Mouse (Mus musculus): ENCODE results near the gene Sephs2. TPM values are rescaled to one million over a fixed set of nuclear protein-coding genes. Genes with fewer than 3 reads are reported as not detected.

The Sephs2 gene
- polyA plus RNA-seq, 1 experiment from 2014 or later, result 57.1 TPM

DNA sequence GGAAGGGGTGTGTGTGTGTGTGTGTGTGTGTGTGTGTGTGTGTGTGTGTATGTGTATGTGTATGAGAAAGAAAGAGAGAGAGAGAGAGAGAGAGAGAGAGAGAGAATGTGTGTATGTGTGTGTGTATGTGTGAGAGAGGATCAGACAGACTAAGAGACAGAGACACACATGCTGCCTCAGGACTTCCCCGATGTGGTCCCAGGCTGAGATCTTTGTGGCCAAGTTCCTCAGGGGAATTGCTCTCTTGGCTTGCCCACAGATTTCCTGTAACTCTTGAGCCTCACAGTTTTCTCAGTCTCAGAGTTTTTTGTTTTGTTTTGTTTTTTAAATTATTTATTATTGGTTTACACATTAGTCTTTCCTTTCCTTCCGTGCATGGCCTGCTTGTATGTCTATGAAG, 15.5 kb upstream of the Sephs2 start:
- Histone ChIP-seq H3K27ac (replicated peaks) (no peak overlapping the region), H3K9ac (no peak overlapping the region), H3K4me2 (no peak overlapping the region), H3K4me3 (no peak overlapping the region), H3K9me3 (peaks cover 21% of the 10 kb centered on the region), H3K4me1 (no peaks in the 10 kb centered on the region), H3K36me3 (no peaks in the 10 kb centered on the region), H3K27me3 (replicated peaks) (peaks cover 7% of the 10 kb centered on the region; the same call in 1 of the 2 replicates)
- 69% methylated on average over 2 of the region's 2 CpGs for WGBS
- no peak for ATAC-seq (ENCODE audit: extremely low read depth, insufficient number of reproducible peaks, low FRiP score, low TSS enrichment)

DNA sequence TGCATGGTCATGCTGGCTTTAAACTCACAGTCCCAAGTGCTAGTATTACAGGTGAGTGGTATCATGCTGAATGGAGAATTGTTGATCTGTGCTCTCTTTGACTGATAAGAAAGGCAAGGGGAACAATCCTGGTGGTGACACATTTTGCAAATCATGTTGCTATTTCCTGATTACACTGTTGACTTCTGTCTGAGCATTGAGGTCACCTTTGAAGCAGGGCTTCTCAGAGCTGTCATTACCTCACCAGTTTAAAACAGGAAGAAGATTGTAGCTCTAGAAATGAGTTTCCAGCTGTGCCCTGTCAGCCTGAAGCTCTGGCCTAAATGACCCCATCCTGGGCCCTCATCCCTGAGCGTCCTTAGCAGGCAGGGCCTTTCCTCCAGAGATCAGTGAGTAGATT, 14.1 kb upstream of the Sephs2 start:
- Histone ChIP-seq H3K36me3 (no peaks in the 10 kb centered on the region), H3K27me3 (replicated peaks) (peaks cover 7% of the 10 kb centered on the region; the same call in 1 of the 2 replicates), H3K9me3 (peaks cover 21% of the 10 kb centered on the region), H3K4me1 (no peaks in the 10 kb centered on the region), H3K4me2 (no peak overlapping the region), H3K9ac (no peak overlapping the region), H3K4me3 (no peak overlapping the region), H3K27ac (replicated peaks) (no peak overlapping the region)
- 64% methylated on average over 1 of the region's 1 CpGs for whole genome bisulfite sequencing
- no peak for ATAC-seq (ENCODE audit: extremely low read depth, insufficient number of reproducible peaks, low FRiP score, low TSS enrichment)

- H3K36me3 ChIP-seq, result no peaks in the 10 kb centered on the region
- H3K4me1 ChIP-seq, result peaks cover 8% of the 10 kb centered on the region
- no peak for ATAC-seq (ENCODE audit: extremely low read depth, insufficient number of reproducible peaks, low FRiP score, low TSS enrichment)
- no peak overlapping the region for H3K27ac ChIP-seq (replicated peaks)
- H3K27me3 ChIP-seq (replicated peaks), result 0 out of 2 replicates have a peak, but pooled peaks cover 3% of the 10 kb centered on the region
- H3K9ac ChIP-seq, result no peak overlapping the region
- H3K9me3 ChIP-seq, result peaks cover 21% of the 10 kb centered on the region
- H3K4me3 ChIP-seq, result no peak overlapping the region
- no peak overlapping the region for H3K4me2 ChIP-seq
- 36% methylated on average over 5 of the region's 10 CpGs for WGBS
Measured at GRCm38 (mm10) chr7:127285154-127285553, 11.3 kb upstream of the Sephs2 start.

- H3K4me3 ChIP-seq, result no peak overlapping the region
- peaks cover 8% of the 10 kb centered on the region for H3K4me1 ChIP-seq
- no peak overlapping the region for H3K27ac ChIP-seq (replicated peaks)
- no peak overlapping the region for H3K4me2 ChIP-seq
- no peaks in the 10 kb centered on the region for H3K36me3 ChIP-seq
- H3K9ac ChIP-seq, result no peak overlapping the region
- ATAC-seq (ENCODE audit: extremely low read depth, insufficient number of reproducible peaks, low FRiP score, low TSS enrichment), result no peak
- no peaks in the 10 kb centered on the region for H3K27me3 ChIP-seq (replicated peaks)
- peaks cover 8% of the 10 kb centered on the region; the same call in 1 of the 2 replicates for H3K9me3 ChIP-seq
- 57% methylated on average over 2 of the region's 2 CpGs for WGBS
Measured at GRCm38 (mm10) chr7:127282190-127282589, 8.3 kb upstream of the Sephs2 start.

DNA sequence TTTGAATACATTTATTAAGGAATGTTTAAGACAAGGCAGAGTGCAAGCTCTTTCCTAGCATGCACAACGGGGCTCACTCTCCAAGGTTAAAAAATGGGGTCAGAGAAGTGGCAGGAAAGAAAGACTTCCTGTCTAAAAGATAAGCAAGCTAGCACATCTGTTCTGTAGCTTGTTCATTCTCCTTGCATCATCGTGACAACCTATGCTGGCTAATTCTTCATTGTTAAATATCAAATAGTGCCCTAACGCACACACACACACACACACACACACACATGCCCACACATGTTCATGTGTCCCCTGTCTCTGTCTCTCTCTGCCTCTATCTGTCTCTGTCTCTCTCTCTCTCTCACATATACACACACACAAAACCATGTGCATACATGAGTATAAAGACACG, 7.3 kb upstream of the Sephs2 start:
- no peak for ATAC-seq (ENCODE audit: extremely low read depth, insufficient number of reproducible peaks, low FRiP score, low TSS enrichment)
- Histone ChIP-seq H3K9me3 (no peaks in the 10 kb centered on the region), H3K4me3 (no peak overlapping the region), H3K4me2 (no peak overlapping the region), H3K9ac (no peak overlapping the region), H3K4me1 (peaks cover 8% of the 10 kb centered on the region), H3K27me3 (replicated peaks) (no peaks in the 10 kb centered on the region), H3K36me3 (no peaks in the 10 kb centered on the region), H3K27ac (replicated peaks) (no peak overlapping the region; the same call in 1 of the 2 replicates)
- WGBS, result 41% methylated on average over 4 of the region's 4 CpGs

DNA sequence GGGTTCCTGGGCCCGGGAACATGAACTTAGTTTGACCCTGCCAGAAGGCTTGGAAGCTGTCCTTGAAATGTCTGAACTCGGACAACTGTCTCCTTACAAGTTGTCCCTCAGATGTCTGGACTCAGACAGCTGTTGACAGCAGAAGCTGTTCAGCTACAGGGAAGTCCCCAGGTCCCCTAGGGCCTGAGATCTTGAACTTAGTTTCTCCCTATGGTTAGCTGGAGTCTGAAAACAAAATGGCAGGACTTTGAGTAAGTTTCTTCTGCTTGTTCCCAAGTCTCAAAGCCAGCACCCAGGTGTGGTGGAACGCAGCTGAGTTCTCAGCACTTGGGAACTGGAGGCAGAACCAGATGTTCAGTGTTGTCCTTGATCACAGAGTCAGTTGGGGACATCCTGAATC, 6.2 kb upstream of the Sephs2 start:
- Histone ChIP-seq H3K4me2 (no peak overlapping the region), H3K27me3 (replicated peaks) (no peaks in the 10 kb centered on the region), H3K27ac (replicated peaks) (no peak overlapping the region), H3K4me3 (no peak overlapping the region), H3K9me3 (no peaks in the 10 kb centered on the region), H3K4me1 (peaks cover 8% of the 10 kb centered on the region), H3K36me3 (no peaks in the 10 kb centered on the region), H3K9ac (no peak overlapping the region)
- 46% methylated on average over 3 of the region's 3 CpGs for WGBS
- ATAC-seq (ENCODE audit: extremely low read depth, insufficient number of reproducible peaks, low FRiP score, low TSS enrichment), result no peak

GRCm38 (mm10) chr7:127278311-127278710, 4.5 kb upstream of the Sephs2 start:
- 27% methylated on average over 8 of the region's 8 CpGs for WGBS

GRCm38 (mm10) chr7:127276519-127276961, 2.7 kb upstream of the Sephs2 start:
- Histone ChIP-seq H3K27ac (replicated peaks) (no peak overlapping the region), H3K4me3 (no peak overlapping the region), H3K9ac (no peak overlapping the region), H3K9me3 (no peaks in the 10 kb centered on the region), H3K36me3 (peaks cover 12% of the 10 kb centered on the region), H3K4me2 (no peak overlapping the region), H3K27me3 (replicated peaks) (no peaks in the 10 kb centered on the region), H3K4me1 (peaks cover 29% of the 10 kb centered on the region)
- no peak for ATAC-seq (ENCODE audit: extremely low read depth, insufficient number of reproducible peaks, low FRiP score, low TSS enrichment)
- 71% methylated on average over 5 of the region's 5 CpGs for WGBS

More at GRCm38 (mm10) chr7:127278311-127278710, 4.5 kb upstream of the Sephs2 start:
- Histone ChIP-seq H3K36me3 (no peaks in the 10 kb centered on the region), H3K4me3 (no peak overlapping the region), H3K4me1 (peaks cover 13% of the 10 kb centered on the region), H3K27ac (replicated peaks) (no peak overlapping the region), H3K27me3 (replicated peaks) (no peaks in the 10 kb centered on the region), H3K4me2 (no peak overlapping the region), H3K9ac (no peak overlapping the region), H3K9me3 (no peaks in the 10 kb centered on the region)
- ATAC-seq (ENCODE audit: extremely low read depth, insufficient number of reproducible peaks, low FRiP score, low TSS enrichment), result no peak

- peaks cover 29% of the 10 kb centered on the region for H3K4me1 ChIP-seq
- peak overlapping the region; percentile 97 for H3K9ac ChIP-seq
- peak overlapping the region; percentile 95 for H3K4me3 ChIP-seq
- peak overlapping the region; percentile 94 for H3K4me2 ChIP-seq
- peaks cover 42% of the 10 kb centered on the region for H3K36me3 ChIP-seq
- 11% methylated on average over 50 of the region's 50 CpGs for WGBS
- peak overlapping the region; percentile 93 for H3K27ac ChIP-seq (replicated peaks)
- peak; percentile 70 for ATAC-seq (ENCODE audit: extremely low read depth, insufficient number of reproducible peaks, low FRiP score, low TSS enrichment)
- no peaks in the 10 kb centered on the region for H3K27me3 ChIP-seq (replicated peaks)
- H3K9me3 ChIP-seq, result no peaks in the 10 kb centered on the region
Measured at GRCm38 (mm10) chr7:127273118-127273923, 534 bp downstream of the Sephs2 start.

DNA sequence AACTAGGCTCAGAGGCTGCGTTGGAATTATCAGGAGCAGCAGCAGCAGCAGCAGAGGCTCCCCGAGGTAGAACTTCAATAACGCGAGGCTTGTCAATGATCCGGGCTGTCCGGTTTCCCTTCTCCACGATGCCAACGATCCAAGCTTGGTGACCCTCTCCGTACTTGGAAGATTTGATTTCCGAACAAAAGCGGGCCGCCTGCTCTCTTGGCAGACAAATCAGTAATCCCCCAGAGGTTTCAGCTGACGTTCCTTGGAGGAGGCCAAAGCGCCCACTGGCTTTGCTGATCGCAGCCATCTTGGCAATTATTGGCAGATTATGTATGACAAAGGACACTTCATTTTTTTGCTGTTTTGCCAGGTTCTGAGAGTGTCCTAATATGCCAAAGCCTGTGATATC, 1.3 kb downstream of the Sephs2 start:
- peaks cover 43% of the 10 kb centered on the region for H3K36me3 ChIP-seq
- WGBS, result 95% methylated on average over 15 of the region's 15 CpGs
- no peak for ATAC-seq (ENCODE audit: extremely low read depth, insufficient number of reproducible peaks, low FRiP score, low TSS enrichment)
- H3K9me3 ChIP-seq, result no peaks in the 10 kb centered on the region
- H3K9ac ChIP-seq, result peak overlapping the region; percentile 97
- no peaks in the 10 kb centered on the region for H3K27me3 ChIP-seq (replicated peaks)
- H3K4me2 ChIP-seq, result peak overlapping the region; percentile 94
- peak overlapping the region; percentile 95 for H3K4me3 ChIP-seq
- no peak overlapping the region for H3K27ac ChIP-seq (replicated peaks)
- H3K4me1 ChIP-seq, result peaks cover 29% of the 10 kb centered on the region

DNA sequence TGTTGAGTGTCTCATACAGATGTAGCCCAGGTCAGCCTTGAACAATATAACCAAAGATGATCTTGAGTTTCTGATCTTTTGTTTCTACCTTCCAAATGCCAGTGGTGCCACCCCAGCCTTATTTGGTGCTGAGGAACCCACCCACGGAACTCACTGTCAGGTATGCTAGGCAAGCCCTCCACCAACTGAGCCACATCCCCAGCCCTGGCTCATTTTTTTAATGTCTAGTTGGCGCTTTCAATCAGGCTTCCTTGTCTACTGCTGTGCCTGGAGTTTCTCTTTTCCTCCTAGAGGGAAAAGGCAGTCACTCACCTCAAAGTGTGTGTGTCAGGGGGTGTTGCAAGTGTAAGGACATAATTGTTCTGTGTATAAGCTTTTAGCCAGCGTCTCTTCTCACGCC, 2.8 kb downstream of the Sephs2 start:
- 95% methylated on average over 4 of the region's 4 CpGs for WGBS
- no peaks in the 10 kb centered on the region for H3K9me3 ChIP-seq

GRCm38 (mm10) chr7:127270666-127271065, 3.2 kb downstream of the Sephs2 start:
- H3K27me3 ChIP-seq (replicated peaks), result no peaks in the 10 kb centered on the region
- no peak overlapping the region for H3K9ac ChIP-seq
- H3K9me3 ChIP-seq, result no peaks in the 10 kb centered on the region
- peaks cover 29% of the 10 kb centered on the region for H3K4me1 ChIP-seq
- no peak for ATAC-seq (ENCODE audit: extremely low read depth, insufficient number of reproducible peaks, low FRiP score, low TSS enrichment)
- H3K36me3 ChIP-seq, result peaks cover 43% of the 10 kb centered on the region
- H3K4me3 ChIP-seq, result no peak overlapping the region
- WGBS, result 90% methylated on average over 5 of the region's 5 CpGs
- H3K27ac ChIP-seq (replicated peaks), result no peak overlapping the region
- no peak overlapping the region for H3K4me2 ChIP-seq

More for the DNA sequence above, 2.8 kb downstream of the Sephs2 start:
- no peaks in the 10 kb centered on the region for H3K27me3 ChIP-seq (replicated peaks)
- no peak overlapping the region for H3K27ac ChIP-seq (replicated peaks)
- H3K4me1 ChIP-seq, result peaks cover 29% of the 10 kb centered on the region
- no peak overlapping the region for H3K4me3 ChIP-seq
- no peak overlapping the region for H3K4me2 ChIP-seq
- H3K9ac ChIP-seq, result no peak overlapping the region
- H3K36me3 ChIP-seq, result peaks cover 43% of the 10 kb centered on the region
- ATAC-seq (ENCODE audit: extremely low read depth, insufficient number of reproducible peaks, low FRiP score, low TSS enrichment), result no peak
